Mouse (Mus musculus): ENCODE measurements around the gene Rpl13. TPM values are rescaled to one million over a fixed set of nuclear protein-coding genes. Genes with fewer than 3 reads are reported as not detected.

The Rpl13 gene
- polyA plus RNA-seq, 1 experiment from 2014 or later: 1,086 TPM

- H3K4me3 ChIP-seq (ENCODE audit: low read depth, low read length): no peak overlapping the region
- TF ChIP-seq EP300 (IDR thresholded peaks at IDR 0.05): no peak
- no peak for TF ChIP-seq CTCF (IDR thresholded peaks at IDR 0.05)
- ATAC-seq: no peak
- WGBS: 80% methylated on average over 6 of the region's 6 CpGs
- no peaks in the 10 kb centered on the region for H3K9me3 ChIP-seq (ENCODE audit: low read length)
- no peak overlapping the region for H3K9ac ChIP-seq (replicated peaks; ENCODE audit: low read depth)
- peaks cover 13% of the 10 kb centered on the region; the same call in 1 of the 2 replicates for H3K36me3 ChIP-seq (ENCODE audit: insufficient read depth, low read length)
- no peak overlapping the region for H3K27ac ChIP-seq (ENCODE audit: low read length)
- DNase-seq (ENCODE audit: low spot score): no peak
- H3K27me3 ChIP-seq (replicated peaks; ENCODE audit: insufficient read depth, low read length): no peaks in the 10 kb centered on the region
- no peak overlapping the region for H3K4me2 ChIP-seq (replicated peaks; ENCODE audit: low read depth, low read length)
- H3K4me1 ChIP-seq (ENCODE audit: insufficient read depth, low read depth, low read length): peaks cover 4% of the 10 kb centered on the region; the same call in 1 of the 2 replicates
These were observed 2.1 kb downstream of the Rpl13 start for GRCm38 (mm10) chr8:123104046-123104767.

- Histone ChIP-seq H3K4me2 (replicated peaks; ENCODE audit: low read depth, low read length) (no peak overlapping the region), H3K9ac (replicated peaks; ENCODE audit: low read depth) (no peak overlapping the region), H3K27ac (ENCODE audit: low read length) (no peak overlapping the region), H3K4me3 (ENCODE audit: low read depth, low read length) (no peak overlapping the region), H3K9me3 (ENCODE audit: low read length) (no peaks in the 10 kb centered on the region), H3K4me1 (ENCODE audit: insufficient read depth, low read depth, low read length) (peaks cover 4% of the 10 kb centered on the region; the same call in 1 of the 2 replicates), H3K27me3 (replicated peaks; ENCODE audit: insufficient read depth, low read length) (no peaks in the 10 kb centered on the region), H3K36me3 (ENCODE audit: insufficient read depth, low read length) (peaks cover 13% of the 10 kb centered on the region; the same call in 1 of the 2 replicates)
- ATAC-seq: no peak
- peak; percentile 63 for TF ChIP-seq CTCF (IDR thresholded peaks at IDR 0.05)
- TF ChIP-seq EP300 (IDR thresholded peaks at IDR 0.05): no peak
- WGBS: 66% methylated on average over 5 of the region's 5 CpGs
- peak; percentile 68 for DNase-seq (ENCODE audit: low spot score)
These were observed 3.6 kb downstream of the Rpl13 start for GRCm38 (mm10) chr8:123105553-123106326.

- ATAC-seq: no peak
- Histone ChIP-seq H3K9ac (replicated peaks; ENCODE audit: low read depth) (no peak overlapping the region), H3K4me1 (ENCODE audit: insufficient read depth, low read depth, low read length) (peaks cover 7% of the 10 kb centered on the region; the same call in 1 of the 2 replicates), H3K27me3 (replicated peaks; ENCODE audit: insufficient read depth, low read length) (no peaks in the 10 kb centered on the region), H3K27ac (ENCODE audit: low read length) (no peak overlapping the region), H3K9me3 (ENCODE audit: low read length) (no peaks in the 10 kb centered on the region), H3K4me2 (replicated peaks; ENCODE audit: low read depth, low read length) (no peak overlapping the region), H3K36me3 (ENCODE audit: insufficient read depth, low read length) (peaks cover 13% of the 10 kb centered on the region; the same call in 1 of the 2 replicates), H3K4me3 (ENCODE audit: low read depth, low read length) (no peak overlapping the region)
- WGBS: 52% methylated on average over 2 of the region's 2 CpGs
- DNase-seq (ENCODE audit: low spot score): peak; percentile 29
- TF ChIP-seq CTCF (IDR thresholded peaks at IDR 0.05): peak; percentile 70
- TF ChIP-seq EP300 (IDR thresholded peaks at IDR 0.05): no peak
These were observed 4.4 kb downstream of the Rpl13 start for GRCm38 (mm10) chr8:123106531-123106930.

GRCm38 (mm10) chr8:123108010-123108409, 5.9 kb downstream of the Rpl13 start:
- DNase-seq (ENCODE audit: low spot score) (no peak), ATAC-seq (no peak)
- Histone ChIP-seq H3K9me3 (ENCODE audit: low read length) (no peaks in the 10 kb centered on the region), H3K36me3 (ENCODE audit: insufficient read depth, low read length) (peaks cover 13% of the 10 kb centered on the region; the same call in 1 of the 2 replicates), H3K9ac (replicated peaks; ENCODE audit: low read depth) (no peak overlapping the region), H3K27ac (ENCODE audit: low read length) (no peak overlapping the region), H3K4me1 (ENCODE audit: insufficient read depth, low read depth, low read length) (peaks cover 7% of the 10 kb centered on the region; the same call in 1 of the 2 replicates), H3K27me3 (replicated peaks; ENCODE audit: insufficient read depth, low read length) (no peaks in the 10 kb centered on the region), H3K4me2 (replicated peaks; ENCODE audit: low read depth, low read length) (no peak overlapping the region), H3K4me3 (ENCODE audit: low read depth, low read length) (no peak overlapping the region)
- TF ChIP-seq CTCF (IDR thresholded peaks at IDR 0.05): peak; percentile 44
- no peak for TF ChIP-seq EP300 (IDR thresholded peaks at IDR 0.05)
- 65% methylated on average over 1 of the region's 1 CpGs for WGBS

GRCm38 (mm10) chr8:123108953-123109352, 6.8 kb downstream of the Rpl13 start:
- Histone ChIP-seq H3K4me2 (replicated peaks; ENCODE audit: low read depth, low read length) (no peak overlapping the region), H3K4me3 (ENCODE audit: low read depth, low read length) (no peak overlapping the region), H3K27ac (ENCODE audit: low read length) (no peak overlapping the region), H3K9me3 (ENCODE audit: low read length) (no peaks in the 10 kb centered on the region), H3K36me3 (ENCODE audit: insufficient read depth, low read length) (peaks cover 13% of the 10 kb centered on the region; the same call in 1 of the 2 replicates), H3K27me3 (replicated peaks; ENCODE audit: insufficient read depth, low read length) (no peaks in the 10 kb centered on the region), H3K4me1 (ENCODE audit: insufficient read depth, low read depth, low read length) (peaks cover 3% of the 10 kb centered on the region; the same call in 1 of the 2 replicates), H3K9ac (replicated peaks; ENCODE audit: low read depth) (no peak overlapping the region)
- TF ChIP-seq EP300 (IDR thresholded peaks at IDR 0.05) (no peak), CTCF (IDR thresholded peaks at IDR 0.05) (no peak)
- 73% methylated on average over 5 of the region's 5 CpGs for WGBS
- ATAC-seq (no peak), DNase-seq (ENCODE audit: low spot score) (no peak)

GRCm38 (mm10) chr8:123110649-123111048, 8.5 kb downstream of the Rpl13 start:
- Histone ChIP-seq H3K27me3 (replicated peaks; ENCODE audit: insufficient read depth, low read length) (no peaks in the 10 kb centered on the region), H3K36me3 (ENCODE audit: insufficient read depth, low read length) (no peaks in the 10 kb centered on the region), H3K4me3 (ENCODE audit: low read depth, low read length) (no peak overlapping the region), H3K9me3 (ENCODE audit: low read length) (no peaks in the 10 kb centered on the region), H3K4me2 (replicated peaks; ENCODE audit: low read depth, low read length) (no peak overlapping the region), H3K9ac (replicated peaks; ENCODE audit: low read depth) (no peak overlapping the region), H3K4me1 (ENCODE audit: insufficient read depth, low read depth, low read length) (peaks cover 6% of the 10 kb centered on the region; the same call in 1 of the 2 replicates), H3K27ac (ENCODE audit: low read length) (no peak overlapping the region)
- ATAC-seq (peak; percentile 87), DNase-seq (ENCODE audit: low spot score) (peak; percentile 87)
- TF ChIP-seq EP300 (IDR thresholded peaks at IDR 0.05) (no peak), CTCF (IDR thresholded peaks at IDR 0.05) (peak; percentile 85)
- 6% methylated on average over 4 of the region's 4 CpGs for WGBS
